Mouse (Mus musculus): Measurements from ENCODE around the gene Ostn. TPM values are rescaled to one million over a fixed set of nuclear protein-coding genes. Genes with fewer than 3 reads are reported as not detected.

The Ostn gene
- total RNA-seq, 2 experiments from 2014 or later, result not detected

- no peak for ATAC-seq (replicated peaks; ENCODE audit: poor library complexity)
Observed at GRCm38 (mm10) chr16:27386850-27387407, 79.6 kb downstream of the Ostn start.

DNA sequence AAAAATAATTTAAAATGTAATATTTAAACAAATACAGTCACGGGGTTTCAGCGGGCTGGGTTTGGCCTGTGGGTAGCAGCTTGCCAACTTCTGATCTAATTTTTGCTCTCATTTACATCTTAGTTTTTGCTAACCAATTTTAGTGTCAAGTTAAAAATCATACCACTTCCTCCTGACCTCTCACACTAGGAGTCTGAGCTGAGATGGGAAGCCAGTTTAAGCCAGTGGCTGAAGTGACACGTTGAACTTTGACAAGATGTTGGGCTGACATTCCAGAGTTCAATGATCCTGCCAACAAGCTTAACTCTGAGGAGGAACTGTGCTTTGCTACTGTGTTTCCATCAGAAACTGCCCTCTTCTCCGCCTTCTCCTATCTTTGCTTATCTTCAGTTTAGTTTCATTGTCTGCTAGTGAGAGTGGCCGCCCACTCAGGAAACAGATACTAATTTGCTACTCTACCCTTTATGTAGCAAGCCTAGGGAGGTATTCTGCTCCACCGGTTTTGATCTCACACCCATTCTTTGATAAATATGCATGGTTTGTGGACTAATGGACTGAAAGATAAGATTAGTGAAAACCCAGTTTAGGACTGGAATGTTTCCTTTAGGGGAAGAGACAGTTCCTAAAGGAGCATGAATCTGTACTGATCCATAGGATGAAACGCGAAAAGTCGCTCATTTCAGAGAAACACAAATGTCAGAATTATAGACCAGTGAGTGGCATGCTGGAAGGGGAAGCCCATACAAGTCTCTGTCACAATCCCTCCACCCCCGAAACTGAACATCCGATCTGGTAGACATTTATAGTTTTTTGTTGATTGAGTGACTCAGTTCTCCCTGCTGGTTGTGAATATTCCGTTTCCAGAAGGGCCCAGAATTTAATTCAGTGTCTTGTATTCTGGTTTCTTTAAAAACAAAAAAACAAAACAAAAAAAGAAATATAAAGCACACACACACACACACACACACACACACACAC is 80.6 kb downstream of the Ostn start:
- ATAC-seq (replicated peaks; ENCODE audit: poor library complexity), result peak; percentile 53

GRCm38 (mm10) chr16:27388761-27389451 is 81.6 kb downstream of the Ostn start, which contains the start of gene Ccdc50:
Gene Ccdc50, plus strand, starts transcription at chr16:27388869.
- peak; percentile 78 for ATAC-seq (replicated peaks; ENCODE audit: poor library complexity)

DNA sequence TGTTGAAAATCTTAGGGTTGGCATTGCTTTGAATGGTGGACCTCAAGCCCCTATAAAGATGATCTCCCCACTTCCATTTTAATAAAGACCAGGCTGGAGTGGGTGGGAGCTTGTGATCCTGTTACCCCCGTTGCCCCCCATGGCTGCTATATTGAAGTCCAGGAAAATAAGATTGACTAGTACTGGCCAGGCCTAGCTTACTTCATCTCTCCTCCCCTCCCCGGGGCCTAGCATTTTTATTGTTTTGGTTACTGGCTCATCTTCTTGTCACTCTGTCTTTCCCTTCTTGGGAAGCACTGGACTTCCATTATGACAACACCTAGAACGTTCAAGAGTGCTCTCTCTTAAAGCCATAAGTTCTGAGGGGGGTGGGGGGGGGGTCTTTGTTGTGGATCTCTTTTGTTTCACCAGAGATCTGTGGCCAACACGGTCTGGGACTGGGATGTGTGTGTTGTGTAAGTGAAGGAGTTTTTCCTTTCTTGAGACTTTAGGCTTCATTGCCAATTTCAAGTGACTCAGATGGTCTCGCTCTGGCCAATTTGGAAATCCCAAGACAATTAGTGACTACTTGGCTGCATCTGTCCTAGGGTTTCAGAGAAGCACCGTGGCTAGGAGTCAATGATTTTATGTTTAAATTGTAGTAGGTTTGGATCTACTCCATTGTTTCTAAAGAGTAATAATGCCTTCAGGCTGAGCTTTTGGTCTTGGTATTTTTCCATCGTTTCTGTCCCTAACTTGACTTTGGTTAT is 82.4 kb downstream of the Ostn start:
- ATAC-seq (replicated peaks; ENCODE audit: poor library complexity), result no peak; the same call in 1 of the 2 replicates

- ATAC-seq (replicated peaks; ENCODE audit: poor library complexity), result no peak
Observed at GRCm38 (mm10) chr16:27390306-27390705, 83.0 kb downstream of the Ostn start.

GRCm38 (mm10) chr16:27391845-27392244 is 84.6 kb downstream of the Ostn start:
- ATAC-seq (replicated peaks; ENCODE audit: poor library complexity), result no peak

DNA sequence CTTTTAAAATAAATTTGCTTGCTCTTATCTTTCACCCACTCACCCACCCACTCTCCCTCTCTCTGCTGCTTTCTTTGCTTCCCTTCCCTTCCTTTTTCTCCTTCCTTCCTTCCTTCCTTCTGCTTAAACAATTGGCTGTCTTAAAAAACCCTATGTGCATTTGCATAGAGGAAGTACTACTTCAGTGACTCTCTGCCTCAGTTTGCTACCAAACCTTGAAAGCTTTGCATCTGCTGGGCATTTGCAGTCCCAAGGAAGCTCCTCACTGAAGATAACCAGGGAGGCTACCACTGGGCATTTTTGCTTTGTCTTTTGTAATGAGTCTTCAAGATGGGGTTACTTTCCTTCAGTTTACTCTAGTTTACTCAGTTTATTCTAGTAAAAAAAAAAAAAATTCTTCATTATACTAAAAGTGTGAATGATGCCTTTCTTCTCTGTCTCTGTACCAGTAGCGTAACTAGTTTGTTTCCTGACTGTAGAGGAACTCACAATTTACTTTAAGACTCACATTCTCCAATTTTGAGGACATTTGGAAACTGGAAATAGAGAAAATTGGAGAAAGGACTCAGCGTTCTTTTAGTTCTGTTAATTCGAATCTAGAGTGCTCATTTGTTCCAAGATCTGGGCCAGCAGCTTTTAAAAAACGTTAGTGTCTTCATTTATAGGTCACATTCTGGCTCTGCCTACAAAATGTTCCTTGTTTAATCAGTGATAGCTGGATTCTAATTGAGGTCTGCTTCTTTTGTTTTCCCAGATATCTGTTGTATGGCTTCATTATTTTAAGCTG is 88.2 kb downstream of the Ostn start:
- ATAC-seq (replicated peaks; ENCODE audit: poor library complexity), result no peak

DNA sequence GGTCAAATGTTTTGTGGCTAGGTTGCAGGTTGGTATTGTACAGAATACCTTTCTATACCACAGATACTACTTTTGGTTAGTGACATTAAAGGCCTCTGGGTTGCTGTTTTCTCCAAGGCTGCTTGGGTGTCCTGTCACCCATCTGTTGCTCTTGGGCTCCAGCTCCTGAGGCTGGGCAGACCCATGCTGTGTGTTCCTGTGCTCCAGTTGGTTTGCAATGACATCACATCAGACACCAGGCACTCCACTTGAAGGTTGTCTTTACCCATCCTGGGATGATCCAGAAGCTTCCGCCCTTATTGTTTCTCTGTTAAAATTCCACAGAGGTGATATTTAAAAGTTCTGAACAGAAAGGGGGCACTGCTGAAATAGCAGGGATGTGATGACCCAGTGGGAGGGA is 89.7 kb downstream of the Ostn start:
- no peak for ATAC-seq (replicated peaks; ENCODE audit: poor library complexity)

DNA sequence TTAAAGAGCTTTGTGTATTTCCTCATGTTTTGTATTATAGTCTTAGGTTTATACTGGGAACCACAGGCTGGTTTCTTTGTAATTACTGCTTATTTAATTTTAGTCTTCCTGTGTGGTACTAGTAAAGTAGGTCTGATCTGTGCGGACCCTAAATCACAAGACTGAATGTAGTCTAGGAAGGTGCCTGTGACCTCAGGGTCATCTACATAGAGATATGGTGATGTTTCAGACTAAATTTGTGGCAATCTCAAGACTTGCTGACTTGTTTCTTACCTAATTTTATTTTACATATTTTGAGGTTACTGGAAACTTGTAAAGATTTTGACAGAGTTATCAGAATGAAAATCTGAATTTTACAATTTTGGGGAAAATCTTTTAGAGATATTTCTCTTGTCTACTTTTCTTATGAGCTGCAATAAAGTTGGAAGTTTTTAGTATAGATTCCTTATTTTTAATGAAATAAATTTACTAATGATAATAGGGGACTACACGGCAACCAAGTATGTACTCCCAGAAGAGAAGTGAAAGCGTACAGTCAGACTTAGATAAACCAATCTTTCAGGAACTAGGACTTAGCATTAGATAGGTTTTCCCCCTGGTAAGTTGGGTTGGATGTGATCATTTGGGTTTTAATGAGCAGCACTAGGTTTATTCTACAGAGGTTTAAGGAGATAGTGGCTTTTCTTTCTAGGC is 91.9 kb downstream of the Ostn start:
- ATAC-seq (replicated peaks; ENCODE audit: poor library complexity), result peak; percentile 52; the same call in 1 of the 2 replicates

- ATAC-seq (replicated peaks; ENCODE audit: poor library complexity), result no peak
Observed at GRCm38 (mm10) chr16:27399719-27400253, 92.5 kb downstream of the Ostn start.

Other genes starting within 250 kb of the Ostn start
- gene Uts2b, start 62.8 kb downstream of the Ostn start, total RNA-seq (2015), result not detected in 2 replicates
- gene Uts2b, start 62.8 kb downstream of the Ostn start, total RNA-seq (2017), result not detected in 2 replicates
- 129 and 143 TPM in 2 replicates for gene Ccdc50, start 81.4 kb downstream of the Ostn start, total RNA-seq (2015)
- gene Ccdc50, start 81.4 kb downstream of the Ostn start, total RNA-seq (2017), result 77.9 and 146 TPM in 2 replicates